Mouse (Mus musculus) heart, postnatal 0 days (tissue): ENCODE results near the gene Pon1.

Experiments
- CTCF ChIP-seq: IDR thresholded peaks from 2 replicates; pipeline ENCODE4 v1.5.1; 2016; ENCODE audit warnings: antibody characterized with exemption, control low read depth, low read depth
- EP300 ChIP-seq: IDR thresholded peaks from 2 replicates; pipeline ENCODE4 v1.6.1; 2016; ENCODE audit warnings: antibody characterized with exemption, low read depth

DNA sequence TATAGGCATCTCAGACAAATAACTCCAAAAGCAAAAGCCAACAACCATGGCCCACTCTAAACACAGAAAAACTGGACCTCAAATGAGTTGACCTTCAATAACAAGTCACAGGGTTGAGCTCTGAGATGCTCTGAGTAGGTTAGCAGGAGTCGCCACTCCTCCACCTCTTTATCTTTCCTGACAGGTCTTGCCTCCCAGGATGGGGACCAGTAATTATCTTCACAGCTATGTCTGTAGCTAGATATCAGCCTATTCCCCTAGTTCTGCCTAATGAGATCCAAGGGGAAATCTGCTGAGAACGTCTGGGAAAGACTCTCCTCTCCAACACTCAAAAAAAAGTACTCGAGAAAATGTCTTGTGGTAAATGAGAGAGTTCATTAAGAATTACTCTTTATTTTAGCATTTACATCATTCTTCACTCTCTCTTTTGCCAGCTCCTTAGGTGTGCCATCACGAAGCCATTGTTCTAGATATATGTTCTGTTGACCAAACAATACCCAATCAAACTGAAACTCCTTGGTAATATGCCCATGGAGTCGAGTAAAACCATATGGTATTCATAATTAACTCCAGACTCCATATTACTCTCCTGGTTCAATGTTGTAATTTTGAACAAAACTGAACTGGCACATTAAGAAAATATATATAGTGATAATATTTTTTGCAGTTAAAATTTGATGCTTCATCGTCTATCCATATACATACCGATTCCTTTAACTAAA, 7.4 kb downstream of the Pon1 start:
- TF ChIP-seq CTCF (no peak), EP300 (no peak)
